Mouse (Mus musculus): Measurements from ENCODE around the gene Rpl35a.

DNA sequence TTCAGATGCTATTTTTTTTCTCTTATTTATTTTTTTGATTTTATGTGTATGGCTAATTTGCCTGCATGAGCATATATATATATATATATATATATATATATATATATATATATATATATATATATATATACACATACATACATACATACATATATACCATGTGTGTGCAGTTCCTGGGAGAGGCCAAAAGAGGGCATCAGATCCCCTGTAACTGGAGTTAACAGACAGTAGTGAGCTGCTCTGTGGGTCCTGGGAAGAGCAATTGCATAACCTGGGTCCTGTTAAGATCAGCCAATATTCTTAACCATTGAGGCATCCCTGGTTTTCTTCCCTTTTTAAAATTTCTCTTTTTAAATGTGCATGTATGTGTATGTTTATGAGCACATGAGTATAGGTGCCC is 14.7 kb downstream of the Rpl35a start:
- TF ChIP-seq CTCF (IDR thresholded peaks at IDR 0.05): no peak
- no peak for TF ChIP-seq EP300 (IDR thresholded peaks at IDR 0.05)
